Mouse (Mus musculus) erythroblast, embryonic 14.5 days (primary cell): ENCODE data around the gene Ybey.

ENCODE experiments used
- GATA1 ChIP-seq: IDR thresholded peaks from 2 replicates; pipeline ENCODE4 v1.6.1; 2012; ENCODE audit warnings: low read length, inconsistent platforms, mixed read lengths
- TAL1 ChIP-seq: IDR thresholded peaks from 3 replicates; pipeline ENCODE4 v1.6.1; 2012; ENCODE audit warnings: low read length, inconsistent platforms, mixed read lengths

DNA sequence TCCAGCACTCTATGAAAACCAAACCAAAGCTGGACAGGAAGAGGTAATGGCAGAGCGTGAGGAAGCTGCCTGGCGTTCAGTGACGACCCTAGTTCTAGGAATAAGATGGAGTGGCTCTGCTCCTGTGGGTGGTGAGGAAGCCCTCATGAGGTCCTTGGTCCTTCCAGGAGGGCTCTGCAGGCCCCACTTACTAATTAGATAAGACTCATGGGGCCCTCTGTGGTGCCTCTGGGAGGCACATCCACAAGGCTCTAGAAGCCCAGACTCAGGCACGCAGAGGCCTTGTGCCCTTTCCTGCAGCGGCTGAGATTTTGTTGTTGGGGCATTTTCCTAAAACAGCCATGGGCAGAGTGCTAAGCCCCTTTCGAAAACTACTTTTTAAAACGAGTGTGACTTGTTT lies 37.0 kb upstream of the Ybey start:
- TF ChIP-seq TAL1 (peak; percentile 17; the same call in 1 of the 3 replicates), GATA1 (no peak)
